Mouse (Mus musculus) effector memory CD4-positive, alpha-beta T cell, adult 5 months (primary cell): ENCODE measurements around the gene Gm21854. TPM values are rescaled to one million over a fixed set of nuclear protein-coding genes. Genes with fewer than 3 reads are reported as not detected.

Source experiments
- polyA plus RNA-seq: library from polyadenylated mRNA; unstranded; fragments of 100-300 nt; shearing (Covaris generic); gene quantifications from one replicate; pipeline ENCODE4 v1.2.1, GENCODE M21; 2017

Gene Gm21854
- polyA plus RNA-seq: not detected

GRCm38 (mm10) chrY:5656686-5657085 lies at the start of gene Gm21854:
Gm21854 (plus strand) TSS chrY:5656986.

Other genes with a start within 250 kb of the Gm21854 start
- gene Gm20914, start 69.0 kb downstream of the Gm21854 start, polyA plus RNA-seq: not detected
- not detected for gene Gm28171, start 136.4 kb downstream of the Gm21854 start, polyA plus RNA-seq